Mouse (Mus musculus): Measurements from ENCODE around the gene Nexmif. TPM values are rescaled to one million over a fixed set of nuclear protein-coding genes. Genes with fewer than 3 reads are reported as not detected.
A peak's percentile ranks its signal among the peaks of the same experiment; 100 is the strongest.

The Nexmif gene
- polyA plus RNA-seq, 1 experiment from 2014 or later = 4.0 TPM

DNA sequence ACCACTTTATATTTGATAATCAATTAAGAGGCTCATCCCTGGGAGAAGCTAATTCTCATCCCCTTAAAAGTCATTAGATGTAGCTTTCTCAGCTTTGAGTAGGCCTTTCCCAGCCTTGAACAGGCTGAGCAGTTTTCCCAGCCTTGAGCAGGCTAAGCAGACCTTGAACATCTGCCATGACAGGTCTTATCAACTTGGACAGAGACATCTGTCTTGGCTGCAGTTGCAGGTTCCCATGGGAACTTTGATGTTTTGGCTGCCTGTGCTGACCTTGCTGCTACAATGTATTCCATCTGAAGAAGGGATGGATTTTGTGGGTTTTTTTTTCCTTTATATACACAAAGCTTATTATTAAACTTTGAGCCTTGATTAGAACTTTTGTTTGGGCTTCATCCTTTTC, 160.7 kb downstream of the Nexmif start:
- Histone ChIP-seq H3K4me1 (no peaks in the 10 kb centered on the region), H3K27ac (no peak overlapping the region), H3K36me3 (replicated peaks) (no peaks in the 10 kb centered on the region), H3K4me2 (no peak overlapping the region), H3K4me3 (replicated peaks) (no peak overlapping the region), H3K9me3 (no peaks in the 10 kb centered on the region), H3K27me3 (peaks cover 46% of the 10 kb centered on the region), H3K9ac (no peak overlapping the region)
- ATAC-seq (ENCODE audit: low FRiP score) = no peak

- Histone ChIP-seq H3K4me3 (replicated peaks) (no peak overlapping the region), H3K9ac (no peak overlapping the region), H3K4me2 (no peak overlapping the region), H3K36me3 (replicated peaks) (no peaks in the 10 kb centered on the region), H3K9me3 (no peaks in the 10 kb centered on the region), H3K4me1 (no peaks in the 10 kb centered on the region), H3K27me3 (peaks cover 12% of the 10 kb centered on the region), H3K27ac (no peak overlapping the region)
- no peak for ATAC-seq (ENCODE audit: low FRiP score)
- 84% methylated on average over 5 of the region's 5 CpGs for WGBS
These were observed 167.1 kb downstream of the Nexmif start for GRCm38 (mm10) chrX:104033843-104034242.

DNA sequence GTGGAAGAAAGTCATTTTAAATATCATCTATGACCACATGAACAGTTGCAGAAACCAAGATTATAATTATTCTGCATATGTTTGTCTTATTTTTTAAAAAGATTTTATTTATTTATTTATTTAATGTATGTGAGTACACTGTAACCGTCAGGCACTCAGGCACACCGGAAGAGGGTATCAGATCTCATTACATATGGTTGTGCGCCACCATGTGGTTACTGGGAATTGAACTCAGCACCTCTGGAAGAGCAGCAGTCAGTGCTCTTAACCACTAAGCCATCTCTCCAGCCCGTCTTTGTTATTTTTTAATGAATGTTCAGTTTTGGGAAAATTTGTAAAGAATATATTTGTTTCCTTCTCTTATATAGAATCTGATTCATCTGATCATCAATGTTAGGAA, 168.2 kb downstream of the Nexmif start:
- 63% methylated on average over 4 of the region's 4 CpGs for WGBS
- no peak for ATAC-seq (ENCODE audit: low FRiP score)
- Histone ChIP-seq H3K9me3 (no peaks in the 10 kb centered on the region), H3K4me1 (no peaks in the 10 kb centered on the region), H3K36me3 (replicated peaks) (no peaks in the 10 kb centered on the region), H3K27ac (no peak overlapping the region), H3K4me2 (no peak overlapping the region), H3K27me3 (peaks cover 17% of the 10 kb centered on the region), H3K9ac (no peak overlapping the region), H3K4me3 (replicated peaks) (no peak overlapping the region)

MicroRNA genes within 50 kb of the gene (microRNA counts, 519-probe panel; counts per million panel counts)
- microRNA mmu-miR-672 = 2,884 counts per million, percentile 22 among the panel's probes with 10 or more counts

Small RNA genes within 50 kb of the gene (microRNA-seq; reads per million reads assigned to microRNA genes)
- gene Gm24993 (not detected), gene Mir672 (145 reads per million, percentile 53 among the genes with 10 or more reads in this experiment)

Other genes starting within 250 kb of the Nexmif start
- gene Rlim, start 219.9 kb downstream of the Nexmif start, polyA plus RNA-seq (2016; fragmentation: Nextera tagmentation; extraction: Ambion mirVana) = 45.7 and 49.3 TPM in 2 replicates
- gene Abcb7, start 212.7 kb upstream of the Nexmif start, polyA plus RNA-seq (2016; fragmentation: Nextera tagmentation; extraction: Ambion mirVana) = 14.8 and 17.9 TPM in 2 replicates